Mouse (Mus musculus) kidney, postnatal 25 days (tissue): ENCODE results near the gene Ripor3.

Source experiments
- DNase-seq, 2 experiments: peaks; one replicate each; pipeline ENCODE4 v3.0.0; 2021; ENCODE audit warnings: mixed read lengths in 2 of 2

The Ripor3 gene

DNA sequence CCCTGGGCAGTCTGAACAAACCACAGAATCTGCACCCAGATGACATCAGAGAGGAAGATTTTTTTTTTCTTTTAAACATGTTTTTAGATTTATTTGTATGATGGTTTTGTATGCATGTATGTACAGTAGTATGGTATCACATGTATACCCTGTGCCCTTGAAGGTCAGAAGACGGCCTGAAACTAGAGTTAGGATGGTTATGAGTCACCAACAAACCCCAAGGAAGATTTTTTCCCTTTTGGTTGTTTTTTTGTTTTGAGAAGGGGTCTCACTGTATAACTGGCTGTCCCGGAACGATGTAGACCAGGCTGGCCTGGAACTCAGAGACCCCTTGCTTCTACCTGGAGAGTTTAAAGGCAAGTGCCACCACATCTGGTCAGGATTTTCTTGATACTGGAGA lies 79.4 kb downstream of the Ripor3 start:
- DNase-seq, result no peak
